ENCODE assay signal across 8 mouse cellular contexts in genomic region chr15:77344127-77345125, GRCm38 (mm10). TPM values are rescaled to one million over a fixed set of nuclear protein-coding genes. Genes with fewer than 3 reads are reported as not detected.
DNase-seq lines count a peak whose midpoint lies in the region; ATAC-seq lines count a peak whose summit lies in the region.

No protein-coding gene starts in this region.

- no peaks in the 10 kb centered on the region for H3K27me3 ChIP-seq in kidney, embryonic 16.5 days (ENCODE audit: insufficient read depth, low read length)
- H3K27me3 ChIP-seq in forebrain, embryonic 14.5 days (replicated peaks; ENCODE audit: control insufficient read depth, insufficient read depth, low read length) = no peaks in the 10 kb centered on the region
- no peaks in the 10 kb centered on the region for H3K27me3 ChIP-seq in neural tube, embryonic 15.5 days (replicated peaks)

- H3K4me2 ChIP-seq in kidney, embryonic 16.5 days (replicated peaks; ENCODE audit: low read depth, low read length) = peak overlapping the region; percentile 57
- H3K4me2 ChIP-seq in forebrain, embryonic 14.5 days (ENCODE audit: low read length) = no peak overlapping the region
- H3K4me2 ChIP-seq in neural tube, embryonic 15.5 days = peak overlapping the region; percentile 54

- no peaks in the 10 kb centered on the region for H3K36me3 ChIP-seq in kidney, embryonic 16.5 days (ENCODE audit: insufficient read depth, low read length)
- no peaks in the 10 kb centered on the region for H3K36me3 ChIP-seq in forebrain, embryonic 14.5 days (ENCODE audit: control insufficient read depth, insufficient read depth, low read length)
- no peaks in the 10 kb centered on the region for H3K36me3 ChIP-seq in neural tube, embryonic 15.5 days

- H3K9me3 ChIP-seq in kidney, embryonic 16.5 days (ENCODE audit: low read length) = no peaks in the 10 kb centered on the region
- no peaks in the 10 kb centered on the region for H3K9me3 ChIP-seq in forebrain, embryonic 14.5 days (replicated peaks; ENCODE audit: control insufficient read depth, low read length)
- no peaks in the 10 kb centered on the region for H3K9me3 ChIP-seq in neural tube, embryonic 15.5 days (replicated peaks)

- no peak overlapping the region for H3K4me3 ChIP-seq in kidney, embryonic 16.5 days (ENCODE audit: low read length)
- no peak overlapping the region for H3K4me3 ChIP-seq in forebrain, embryonic 14.5 days (ENCODE audit: low read depth, low read length)
- no peak overlapping the region for H3K4me3 ChIP-seq in neural tube, embryonic 15.5 days (replicated peaks)

- no peak for DNase-seq in kidney, adult 9 months
- DNase-seq in forebrain, embryonic 14.5 days (ENCODE audit: low spot score) = no peak
- DNase-seq in kidney, postnatal 36 days = peak; percentile 29 to 43
- DNase-seq in layer of hippocampus, adult 11-12 months (ENCODE audit: low spot score) = no peak
- DNase-seq in frontal cortex, postnatal 25 days (ENCODE audit: low spot score in 2 of 2) = no peak

- H3K9ac ChIP-seq in kidney, embryonic 16.5 days (replicated peaks; ENCODE audit: low read length) = peak overlapping the region; percentile 36; the same call in 1 of the 2 replicates
- no peak overlapping the region for H3K9ac ChIP-seq in forebrain, embryonic 14.5 days (ENCODE audit: low read length)
- H3K9ac ChIP-seq in neural tube, embryonic 15.5 days (replicated peaks) = peak overlapping the region; percentile 33

- H3K27ac ChIP-seq in kidney, embryonic 16.5 days (ENCODE audit: low read length) = peak overlapping the region; percentile 64
- peak overlapping the region; percentile 36; the same call in 1 of the 2 replicates for H3K27ac ChIP-seq in forebrain, embryonic 14.5 days (ENCODE audit: low read depth, low read length)
- peak overlapping the region; percentile 65 for H3K27ac ChIP-seq in neural tube, embryonic 15.5 days (replicated peaks)

- WGBS in kidney, embryonic 16.5 days = 21% methylated on average over 17 of the region's 17 CpGs
- WGBS in forebrain, embryonic 14.5 days = 49% methylated on average over 17 of the region's 17 CpGs
- WGBS in neural tube, embryonic 15.5 days = 43% methylated on average over 17 of the region's 17 CpGs

- peak; percentile 60 for ATAC-seq in kidney, embryonic 16.5 days (ENCODE audit: low FRiP score, low TSS enrichment)
- ATAC-seq in forebrain, embryonic 14.5 days = no peak
- no peak for ATAC-seq in neural tube, embryonic 15.5 days (ENCODE audit: low FRiP score)
- ATAC-seq in inflammation-experienced regulatory T-cells, adult 6 months = no peak

- peaks cover 28% of the 10 kb centered on the region for H3K4me1 ChIP-seq in kidney, embryonic 16.5 days (ENCODE audit: insufficient read depth, low read length)
- peaks cover 7% of the 10 kb centered on the region for H3K4me1 ChIP-seq in forebrain, embryonic 14.5 days (ENCODE audit: control insufficient read depth, insufficient read depth, low read length)
- H3K4me1 ChIP-seq in neural tube, embryonic 15.5 days = peaks cover 23% of the 10 kb centered on the region

RNA-seq across cellular contexts. Expression of gene Rbfox2, which starts 37.6 kb away (rescaled TPM):
- 49.1 and 50.2 TPM in 2 replicates for polyA plus RNA-seq in kidney, embryonic 16.5 days (2015; fragmentation: Nextera tagmentation; extraction: Ambion mirVana)
- 186 and 229 TPM in 2 replicates for polyA plus RNA-seq in forebrain, embryonic 14.5 days (2014; fragmentation: Nextera tagmentation; extraction: Ambion mirVana)
- polyA plus RNA-seq in neural tube, embryonic 15.5 days (2015; fragmentation: Nextera tagmentation; extraction: Ambion mirVana) = 103 and 120 TPM in 2 replicates
- polyA plus RNA-seq in inflammation-experienced regulatory T-cells, adult 6 months (2017; shearing (Covaris generic)) = not detected

RNA-seq across cellular contexts. Expression of gene Apol7a, which starts 54.5 kb away (rescaled TPM):
- 0.19 TPM in 1 of 2 replicates, not detected in the other for polyA plus RNA-seq in kidney, embryonic 16.5 days (2015; fragmentation: Nextera tagmentation; extraction: Ambion mirVana)
- not detected in 2 replicates for polyA plus RNA-seq in forebrain, embryonic 14.5 days (2014; fragmentation: Nextera tagmentation; extraction: Ambion mirVana)
- 0.19 TPM in 1 of 2 replicates, not detected in the other for polyA plus RNA-seq in neural tube, embryonic 15.5 days (2015; fragmentation: Nextera tagmentation; extraction: Ambion mirVana)
- not detected for polyA plus RNA-seq in inflammation-experienced regulatory T-cells, adult 6 months (2017; shearing (Covaris generic))

Comparison
In these comparisons a context has a peak if more than half of its experiments do, and no peak if none do; other contexts are left out.
1. DNase-seq: peak in kidney, postnatal 36 days (2 of 2); none in kidney, adult 9 months (single experiment), forebrain, embryonic 14.5 days (single experiment), layer of hippocampus, adult 11-12 months (single experiment) and frontal cortex, postnatal 25 days (0 of 2).
2. RNA of gene Rbfox2, which starts 37.6 kb away (polyA plus RNA-seq): 186 to 229 TPM in forebrain, embryonic 14.5 days, 103 to 120 TPM in neural tube, embryonic 15.5 days and 49.1 to 50.2 TPM in kidney, embryonic 16.5 days; not detected in inflammation-experienced regulatory T-cells, adult 6 months; every median in the first group is over 10 times any median in the second.
3. Peak in every context shown above with its lines, with median percentiles within 50 percentile points of each other: H3K27ac ChIP-seq.